Mouse (Mus musculus): ENCODE data around the gene Zfp46. TPM values are rescaled to one million over a fixed set of nuclear protein-coding genes. Genes with fewer than 3 reads are reported as not detected.

Gene Zfp46
- polyA plus RNA-seq, 1 experiment from 2014 or later, result 34.4 TPM

- no peaks in the 10 kb centered on the region; the same call in 1 of the 2 replicates for H3K4me1 ChIP-seq (ENCODE audit: control insufficient read depth, insufficient read depth, low read length)
- no peak overlapping the region for H3K4me2 ChIP-seq (ENCODE audit: low read depth)
- WGBS, result 75% methylated on average over 10 of the region's 10 CpGs
- H3K27ac ChIP-seq (ENCODE audit: low read depth, low read length), result no peak overlapping the region
- ATAC-seq (ENCODE audit: insufficient read depth, low FRiP score, low TSS enrichment) (no peak), DNase-seq (ENCODE audit: low spot score) (peak; percentile 5)
- H3K36me3 ChIP-seq (ENCODE audit: control insufficient read depth, insufficient read depth, low read length), result no peaks in the 10 kb centered on the region
- H3K9ac ChIP-seq (ENCODE audit: low read length), result no peak overlapping the region
- no peaks in the 10 kb centered on the region for H3K27me3 ChIP-seq (ENCODE audit: control insufficient read depth, insufficient read depth, low read length)
- no peak overlapping the region for H3K4me3 ChIP-seq (ENCODE audit: low read depth, low read length)
- H3K9me3 ChIP-seq (ENCODE audit: control insufficient read depth, low read length), result no peaks in the 10 kb centered on the region
These were observed 27.8 kb upstream of the Zfp46 start for GRCm38 (mm10) chr4:136256696-136257095.

GRCm38 (mm10) chr4:136259916-136260315 is 24.6 kb upstream of the Zfp46 start:
- no peak overlapping the region for H3K4me2 ChIP-seq (ENCODE audit: low read depth)
- no peaks in the 10 kb centered on the region for H3K4me1 ChIP-seq (ENCODE audit: control insufficient read depth, insufficient read depth, low read length)
- ATAC-seq (ENCODE audit: insufficient read depth, low FRiP score, low TSS enrichment), result no peak
- WGBS, result 62% methylated on average over 3 of the region's 3 CpGs
- no peaks in the 10 kb centered on the region for H3K9me3 ChIP-seq (ENCODE audit: control insufficient read depth, low read length)
- no peak overlapping the region for H3K27ac ChIP-seq (ENCODE audit: low read depth, low read length)
- no peaks in the 10 kb centered on the region for H3K27me3 ChIP-seq (ENCODE audit: control insufficient read depth, insufficient read depth, low read length)
- H3K4me3 ChIP-seq (ENCODE audit: low read depth, low read length), result no peak overlapping the region
- no peak overlapping the region for H3K9ac ChIP-seq (ENCODE audit: low read length)
- H3K36me3 ChIP-seq (ENCODE audit: control insufficient read depth, insufficient read depth, low read length), result no peaks in the 10 kb centered on the region
- peak; percentile 8 for DNase-seq (ENCODE audit: low spot score)

- H3K27ac ChIP-seq (ENCODE audit: low read depth, low read length), result no peak overlapping the region
- no peaks in the 10 kb centered on the region for H3K36me3 ChIP-seq (ENCODE audit: control insufficient read depth, insufficient read depth, low read length)
- H3K4me2 ChIP-seq (ENCODE audit: low read depth), result no peak overlapping the region
- H3K27me3 ChIP-seq (ENCODE audit: control insufficient read depth, insufficient read depth, low read length), result no peaks in the 10 kb centered on the region
- no peak for ATAC-seq (ENCODE audit: insufficient read depth, low FRiP score, low TSS enrichment)
- WGBS, result 52% methylated on average over 10 of the region's 10 CpGs
- peak; percentile 82 for DNase-seq (ENCODE audit: low spot score)
- no peak overlapping the region for H3K4me3 ChIP-seq (ENCODE audit: low read depth, low read length)
- H3K9ac ChIP-seq (ENCODE audit: low read length), result no peak overlapping the region
- no peaks in the 10 kb centered on the region for H3K9me3 ChIP-seq (ENCODE audit: control insufficient read depth, low read length)
- no peaks in the 10 kb centered on the region for H3K4me1 ChIP-seq (ENCODE audit: control insufficient read depth, insufficient read depth, low read length)
These were observed 23.8 kb upstream of the Zfp46 start for GRCm38 (mm10) chr4:136260491-136261180.

GRCm38 (mm10) chr4:136261912-136262311 is 22.6 kb upstream of the Zfp46 start:
- WGBS, result 80% methylated on average over 10 of the region's 10 CpGs

GRCm38 (mm10) chr4:136263555-136263954 is 20.9 kb upstream of the Zfp46 start:
- DNase-seq (ENCODE audit: low spot score) (no peak), ATAC-seq (ENCODE audit: insufficient read depth, low FRiP score, low TSS enrichment) (no peak)
- 91% methylated on average over 4 of the region's 4 CpGs for WGBS
- H3K4me1 ChIP-seq (ENCODE audit: control insufficient read depth, insufficient read depth, low read length), result no peaks in the 10 kb centered on the region
- no peaks in the 10 kb centered on the region for H3K27me3 ChIP-seq (ENCODE audit: control insufficient read depth, insufficient read depth, low read length)
- H3K9me3 ChIP-seq (ENCODE audit: control insufficient read depth, low read length), result no peaks in the 10 kb centered on the region
- H3K27ac ChIP-seq (ENCODE audit: low read depth, low read length), result no peak overlapping the region
- H3K9ac ChIP-seq (ENCODE audit: low read length), result no peak overlapping the region
- no peak overlapping the region for H3K4me2 ChIP-seq (ENCODE audit: low read depth)
- H3K4me3 ChIP-seq (ENCODE audit: low read depth, low read length), result no peak overlapping the region
- no peaks in the 10 kb centered on the region for H3K36me3 ChIP-seq (ENCODE audit: control insufficient read depth, insufficient read depth, low read length)

More at GRCm38 (mm10) chr4:136261912-136262311, 22.6 kb upstream of the Zfp46 start:
- Histone ChIP-seq H3K9me3 (ENCODE audit: control insufficient read depth, low read length) (no peaks in the 10 kb centered on the region), H3K36me3 (ENCODE audit: control insufficient read depth, insufficient read depth, low read length) (no peaks in the 10 kb centered on the region), H3K4me1 (ENCODE audit: control insufficient read depth, insufficient read depth, low read length) (no peaks in the 10 kb centered on the region), H3K4me2 (ENCODE audit: low read depth) (no peak overlapping the region), H3K9ac (ENCODE audit: low read length) (no peak overlapping the region), H3K27ac (ENCODE audit: low read depth, low read length) (no peak overlapping the region), H3K4me3 (ENCODE audit: low read depth, low read length) (no peak overlapping the region), H3K27me3 (ENCODE audit: control insufficient read depth, insufficient read depth, low read length) (no peaks in the 10 kb centered on the region)
- DNase-seq (ENCODE audit: low spot score), result peak; percentile 8
- ATAC-seq (ENCODE audit: insufficient read depth, low FRiP score, low TSS enrichment), result no peak

GRCm38 (mm10) chr4:136266716-136267343 is 17.7 kb upstream of the Zfp46 start:
- no peaks in the 10 kb centered on the region for H3K4me1 ChIP-seq (ENCODE audit: control insufficient read depth, insufficient read depth, low read length)
- H3K9me3 ChIP-seq (ENCODE audit: control insufficient read depth, low read length), result no peaks in the 10 kb centered on the region
- H3K4me3 ChIP-seq (ENCODE audit: low read depth, low read length), result no peak overlapping the region
- no peak overlapping the region for H3K4me2 ChIP-seq (ENCODE audit: low read depth)
- H3K27me3 ChIP-seq (ENCODE audit: control insufficient read depth, insufficient read depth, low read length), result no peaks in the 10 kb centered on the region
- H3K27ac ChIP-seq (ENCODE audit: low read depth, low read length), result no peak overlapping the region
- ATAC-seq (ENCODE audit: insufficient read depth, low FRiP score, low TSS enrichment) (no peak), DNase-seq (ENCODE audit: low spot score) (no peak)
- no peaks in the 10 kb centered on the region for H3K36me3 ChIP-seq (ENCODE audit: control insufficient read depth, insufficient read depth, low read length)
- no peak overlapping the region; the same call in 1 of the 2 replicates for H3K9ac ChIP-seq (ENCODE audit: low read length)
- 83% methylated on average over 9 of the region's 9 CpGs for WGBS

- H3K36me3 ChIP-seq (ENCODE audit: control insufficient read depth, insufficient read depth, low read length), result no peaks in the 10 kb centered on the region
- DNase-seq (ENCODE audit: low spot score) (no peak), ATAC-seq (ENCODE audit: insufficient read depth, low FRiP score, low TSS enrichment) (no peak)
- no peak overlapping the region for H3K27ac ChIP-seq (ENCODE audit: low read depth, low read length)
- H3K9me3 ChIP-seq (ENCODE audit: control insufficient read depth, low read length), result peaks cover 2% of the 10 kb centered on the region; the same call in 1 of the 2 replicates
- H3K9ac ChIP-seq (ENCODE audit: low read length), result no peak overlapping the region
- no peak overlapping the region for H3K4me3 ChIP-seq (ENCODE audit: low read depth, low read length)
- H3K4me1 ChIP-seq (ENCODE audit: control insufficient read depth, insufficient read depth, low read length), result no peaks in the 10 kb centered on the region
- no peak overlapping the region for H3K4me2 ChIP-seq (ENCODE audit: low read depth)
- 86% methylated on average over 1 of the region's 1 CpGs for WGBS
- H3K27me3 ChIP-seq (ENCODE audit: control insufficient read depth, insufficient read depth, low read length), result no peaks in the 10 kb centered on the region
These were observed 15.6 kb upstream of the Zfp46 start for GRCm38 (mm10) chr4:136268912-136269311.

GRCm38 (mm10) chr4:136270648-136271047 is 13.8 kb upstream of the Zfp46 start:
- no peak overlapping the region for H3K4me2 ChIP-seq (ENCODE audit: low read depth)
- H3K4me1 ChIP-seq (ENCODE audit: control insufficient read depth, insufficient read depth, low read length), result no peaks in the 10 kb centered on the region
- no peak overlapping the region for H3K27ac ChIP-seq (ENCODE audit: low read depth, low read length)
- H3K9me3 ChIP-seq (ENCODE audit: control insufficient read depth, low read length), result peaks cover 2% of the 10 kb centered on the region; the same call in 1 of the 2 replicates
- no peak for ATAC-seq (ENCODE audit: insufficient read depth, low FRiP score, low TSS enrichment)
- H3K4me3 ChIP-seq (ENCODE audit: low read depth, low read length), result no peak overlapping the region
- H3K27me3 ChIP-seq (ENCODE audit: control insufficient read depth, insufficient read depth, low read length), result no peaks in the 10 kb centered on the region
- DNase-seq (ENCODE audit: low spot score), result no peak
- no peaks in the 10 kb centered on the region for H3K36me3 ChIP-seq (ENCODE audit: control insufficient read depth, insufficient read depth, low read length)
- no peak overlapping the region for H3K9ac ChIP-seq (ENCODE audit: low read length)
- WGBS, result 89% methylated on average over 8 of the region's 8 CpGs

- ATAC-seq (ENCODE audit: insufficient read depth, low FRiP score, low TSS enrichment) (no peak), DNase-seq (ENCODE audit: low spot score) (no peak)
- Histone ChIP-seq H3K4me1 (ENCODE audit: control insufficient read depth, insufficient read depth, low read length) (peaks cover 16% of the 10 kb centered on the region), H3K36me3 (ENCODE audit: control insufficient read depth, insufficient read depth, low read length) (no peaks in the 10 kb centered on the region), H3K27ac (ENCODE audit: low read depth, low read length) (no peak overlapping the region), H3K9ac (ENCODE audit: low read length) (no peak overlapping the region), H3K27me3 (ENCODE audit: control insufficient read depth, insufficient read depth, low read length) (no peaks in the 10 kb centered on the region), H3K4me3 (ENCODE audit: low read depth, low read length) (no peak overlapping the region), H3K9me3 (ENCODE audit: control insufficient read depth, low read length) (no peaks in the 10 kb centered on the region), H3K4me2 (ENCODE audit: low read depth) (no peak overlapping the region)
- 73% methylated on average over 8 of the region's 8 CpGs for WGBS
These were observed 3.4 kb upstream of the Zfp46 start for GRCm38 (mm10) chr4:136281097-136281496.

All from neural tube, embryonic 11.5 days (tissue).